Mouse (Mus musculus) kidney, adult 2 months (tissue): ENCODE measurements around the gene Gramd1b. TPM values are rescaled to one million over a fixed set of nuclear protein-coding genes. Genes with fewer than 3 reads are reported as not detected.

Source experiments
- DNase-seq: peaks from one replicate; pipeline ENCODE4 v3.0.0; 2021
- H3K27ac ChIP-seq: fragments of 200-500 bp; 2 replicates; pipeline ENCODE4 v1.5.1; 2012; ENCODE audit warnings: low read depth, low read length, control low read depth, inconsistent platforms; ENCODE audit not compliant: insufficient read depth
- H3K27me3 ChIP-seq: fragments of 200-500 bp; replicated peaks from 2 replicates; pipeline ENCODE4 v1.6.1; 2012; ENCODE audit warnings: mild to moderate bottlenecking, moderate library complexity, low read length, inconsistent platforms; ENCODE audit not compliant: control insufficient read depth, insufficient read depth
- H3K36me3 ChIP-seq: fragments of 200-500 bp; 2 replicates; pipeline ENCODE4 v1.6.1; 2012; ENCODE audit warnings: mild to moderate bottlenecking, moderate library complexity, low read length, inconsistent platforms; ENCODE audit not compliant: control insufficient read depth, insufficient read depth
- H3K4me1 ChIP-seq: fragments of 200-500 bp; 2 replicates; pipeline ENCODE4 v1.6.1; 2011; ENCODE audit warnings: low read length; ENCODE audit not compliant: control insufficient read depth, insufficient read depth
- H3K4me3 ChIP-seq: fragments of 200-500 bp; 2 replicates; pipeline ENCODE4 v1.5.1; 2011; ENCODE audit warnings: mild to moderate bottlenecking, low read depth, low read length, control low read depth; ENCODE audit not compliant: insufficient read depth
- CTCF ChIP-seq: fragments of 200-500 bp; conservative IDR thresholded peaks from 2 replicates; pipeline ENCODE4 v1.5.1; 2011; ENCODE audit warnings: low read depth, mild to moderate bottlenecking, control low read depth, low read length, moderate library complexity, mixed read lengths; ENCODE audit not compliant: insufficient read depth, insufficient read length
- POLR2A ChIP-seq: fragments of 200-500 bp; IDR thresholded peaks from one replicate; pipeline ENCODE4 v1.6.1; 2011; ENCODE audit warnings: low read depth, low read length, control low read depth
- WGBS: fragments of 180-500 bp; shearing (Covaris S2); methylation state at CpG from one replicate; pipeline ENCODE4 v1.1.7; 2018; 5-methylcytosine and 5-hydroxymethylcytosine counted together
- polyA plus RNA-seq: library from polyadenylated mRNA; depleted of rRNA; stranded (reverse); fragments of >200 nt; gene quantifications from 2 replicates; pipeline ENCODE4 v1.2.3, GENCODE M21; 2012

The Gramd1b gene
- polyA plus RNA-seq, 1 experiment: 210 TPM

DNA sequence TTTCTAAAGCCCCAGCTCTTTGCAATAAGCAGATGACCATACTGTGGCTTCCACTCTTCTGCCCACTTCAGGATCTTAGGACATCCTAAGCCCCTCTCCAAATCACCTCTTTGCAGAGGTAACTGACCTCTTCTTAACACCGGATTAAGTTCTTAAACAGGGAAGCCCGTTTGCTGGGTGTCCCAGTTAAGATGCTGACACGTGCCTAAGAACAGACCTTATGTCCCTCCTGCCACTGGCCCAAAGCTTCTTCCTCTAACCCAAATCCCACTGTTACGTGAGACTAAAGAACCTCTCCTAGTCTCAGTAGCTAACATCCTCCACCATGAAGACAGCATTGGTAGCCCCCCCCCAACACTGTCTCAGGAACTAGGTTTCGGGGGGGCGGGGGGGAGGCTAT is 177.6 kb downstream of the Gramd1b start:
- no peaks in the 10 kb centered on the region for H3K27me3 ChIP-seq

GRCm38 (mm10) chr9:40350640-40351039 is 180.5 kb downstream of the Gramd1b start:
- no peak overlapping the region for H3K4me3 ChIP-seq
- no peaks in the 10 kb centered on the region; the same call in 1 of the 2 replicates for H3K4me1 ChIP-seq
- no peak overlapping the region for H3K27ac ChIP-seq
- DNase-seq: peak; percentile 76
- H3K27me3 ChIP-seq: no peaks in the 10 kb centered on the region
- WGBS: 17% methylated on average over 7 of the region's 7 CpGs
- no peaks in the 10 kb centered on the region for H3K36me3 ChIP-seq
- TF ChIP-seq POLR2A (no peak), CTCF (peak; percentile 62)

More for the DNA sequence above, 177.6 kb downstream of the Gramd1b start:
- 82% methylated on average over 6 of the region's 6 CpGs for WGBS
- Histone ChIP-seq H3K36me3 (no peaks in the 10 kb centered on the region), H3K27ac (no peak overlapping the region), H3K4me3 (no peak overlapping the region), H3K4me1 (no peaks in the 10 kb centered on the region)
- DNase-seq: no peak
- TF ChIP-seq CTCF: no peak
- no peak for TF ChIP-seq POLR2A

DNA sequence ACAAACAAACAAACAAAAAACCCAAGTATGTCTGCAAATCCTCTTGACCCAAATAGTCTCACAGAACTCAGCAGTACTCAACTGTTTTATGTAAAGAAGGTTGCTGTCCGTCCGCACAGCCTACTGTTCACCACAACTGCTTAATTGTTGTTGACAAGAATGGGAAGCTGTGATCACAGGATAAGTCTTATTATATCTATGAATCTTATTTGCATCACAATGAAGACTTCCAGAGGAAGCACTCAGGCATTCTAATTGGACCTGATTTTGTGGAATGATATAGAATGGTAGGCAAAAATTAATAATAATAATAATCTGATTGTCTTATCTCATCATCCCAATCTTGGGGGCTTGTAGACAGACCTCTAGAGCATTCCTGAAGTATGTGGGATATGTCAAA is 181.1 kb downstream of the Gramd1b start:
- 80% methylated on average over 2 of the region's 2 CpGs for WGBS
- TF ChIP-seq CTCF: no peak
- TF ChIP-seq POLR2A: no peak
- Histone ChIP-seq H3K27ac (no peak overlapping the region), H3K4me1 (peaks cover 2% of the 10 kb centered on the region), H3K36me3 (no peaks in the 10 kb centered on the region), H3K27me3 (no peaks in the 10 kb centered on the region), H3K4me3 (no peak overlapping the region)
- no peak for DNase-seq

DNA sequence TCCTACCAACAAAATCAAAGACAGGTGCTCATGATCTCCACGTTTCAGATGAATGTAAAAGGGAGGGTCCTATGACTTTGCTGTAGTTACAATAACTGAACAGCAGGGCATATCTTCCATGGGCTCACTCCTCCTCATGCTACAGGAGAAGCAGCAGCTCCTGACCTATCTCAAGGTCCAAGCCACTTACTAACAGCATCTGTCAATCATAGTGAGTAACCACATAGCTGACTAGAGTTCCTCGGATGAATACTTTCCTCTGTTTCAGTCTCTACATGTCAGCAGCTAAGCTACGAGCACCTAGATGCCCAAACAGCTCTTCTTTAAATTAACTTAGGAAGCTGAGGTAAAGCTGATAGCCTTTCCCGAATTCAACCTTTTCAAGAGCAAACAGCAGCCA is 181.6 kb downstream of the Gramd1b start:
- TF ChIP-seq CTCF (no peak), POLR2A (no peak)

GRCm38 (mm10) chr9:40348714-40349233 is 182.4 kb downstream of the Gramd1b start:
- no peak for TF ChIP-seq POLR2A

More for the DNA sequence above, 181.6 kb downstream of the Gramd1b start:
- Histone ChIP-seq H3K27me3 (no peaks in the 10 kb centered on the region), H3K4me1 (peaks cover 4% of the 10 kb centered on the region), H3K36me3 (no peaks in the 10 kb centered on the region), H3K27ac (no peak overlapping the region), H3K4me3 (no peak overlapping the region)
- no peak for DNase-seq
- 62% methylated on average over 4 of the region's 4 CpGs for WGBS

GRCm38 (mm10) chr9:40346232-40346984 is 184.8 kb downstream of the Gramd1b start:
- Histone ChIP-seq H3K4me3 (no peak overlapping the region), H3K27me3 (no peaks in the 10 kb centered on the region), H3K36me3 (no peaks in the 10 kb centered on the region), H3K4me1 (peaks cover 4% of the 10 kb centered on the region), H3K27ac (no peak overlapping the region)
- peak; percentile 40 for DNase-seq
- TF ChIP-seq POLR2A (no peak), CTCF (no peak)
- 17% methylated on average over 16 of the region's 16 CpGs for WGBS

More at GRCm38 (mm10) chr9:40348714-40349233, 182.4 kb downstream of the Gramd1b start:
- 90% methylated on average over 8 of the region's 8 CpGs for WGBS
- no peaks in the 10 kb centered on the region for H3K27me3 ChIP-seq
- H3K36me3 ChIP-seq: no peaks in the 10 kb centered on the region
- DNase-seq: no peak
- H3K4me1 ChIP-seq: peaks cover 4% of the 10 kb centered on the region
- H3K27ac ChIP-seq: no peak overlapping the region
- H3K4me3 ChIP-seq: no peak overlapping the region

DNA sequence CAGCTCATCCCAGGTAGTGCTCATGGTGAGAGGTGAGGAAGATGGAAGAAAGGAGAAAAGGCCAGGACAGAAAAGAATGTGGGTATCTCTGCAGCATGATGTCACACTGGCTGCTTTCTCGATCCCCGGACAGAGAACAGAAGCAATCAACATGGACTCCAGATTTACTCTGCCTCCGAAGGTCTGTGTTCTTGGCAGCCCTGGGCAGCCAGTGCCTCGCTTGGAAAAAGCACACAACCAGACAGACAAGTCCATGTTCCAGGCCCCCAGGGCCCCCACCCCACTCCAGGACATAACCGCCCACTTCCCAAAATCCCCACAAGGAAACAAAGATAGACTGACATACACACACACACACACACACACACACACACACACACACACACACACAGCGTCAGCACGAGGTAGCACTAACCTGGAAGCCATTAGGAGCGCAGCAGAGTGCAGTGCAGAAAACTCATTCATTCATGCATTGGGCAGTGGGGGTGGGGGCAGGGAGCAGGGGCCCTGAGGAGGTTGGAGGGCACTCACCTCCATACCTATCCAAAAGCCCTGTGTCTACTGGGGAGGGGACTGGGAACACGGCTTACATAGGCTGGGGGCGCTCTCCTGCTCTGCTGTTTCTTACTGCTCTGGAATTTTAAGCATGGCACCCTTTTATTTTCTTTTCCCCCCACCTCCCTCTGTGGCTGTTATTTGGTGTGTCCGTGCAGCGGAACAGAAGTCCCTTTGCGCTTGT is 185.5 kb downstream of the Gramd1b start:
- 36% methylated on average over 13 of the region's 13 CpGs for WGBS
- H3K27me3 ChIP-seq: no peaks in the 10 kb centered on the region
- H3K36me3 ChIP-seq: no peaks in the 10 kb centered on the region
- no peak overlapping the region for H3K27ac ChIP-seq
- no peak for DNase-seq
- H3K4me3 ChIP-seq: no peak overlapping the region
- peaks cover 4% of the 10 kb centered on the region for H3K4me1 ChIP-seq
- TF ChIP-seq CTCF: no peak
- TF ChIP-seq POLR2A: no peak
